Mouse (Mus musculus): ENCODE measurements around the gene Tmem266.
A peak's percentile ranks its signal among the peaks of the same experiment; 100 is the strongest.

Gene Tmem266

DNA sequence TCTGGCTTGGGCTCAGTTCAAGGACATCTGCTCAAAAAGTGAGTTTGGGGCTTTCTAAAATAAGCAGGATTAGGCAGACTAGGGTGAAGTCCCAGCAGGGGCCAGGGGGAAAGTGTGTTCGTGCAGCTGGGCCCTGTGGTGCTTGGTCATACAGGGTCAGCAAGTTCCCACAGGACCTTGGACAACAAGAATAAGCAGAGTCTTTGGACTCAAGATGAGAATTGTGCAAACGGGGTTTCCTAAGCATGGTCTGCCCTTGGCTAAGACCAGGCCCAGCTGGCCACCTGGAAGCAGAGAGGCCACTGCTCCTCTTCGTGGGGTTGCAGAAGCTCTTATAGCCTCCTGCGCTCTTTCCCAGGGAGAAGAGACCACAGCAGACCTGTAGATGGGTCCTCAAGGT, 77.5 kb downstream of the Tmem266 start:
- no peak for DNase-seq

DNA sequence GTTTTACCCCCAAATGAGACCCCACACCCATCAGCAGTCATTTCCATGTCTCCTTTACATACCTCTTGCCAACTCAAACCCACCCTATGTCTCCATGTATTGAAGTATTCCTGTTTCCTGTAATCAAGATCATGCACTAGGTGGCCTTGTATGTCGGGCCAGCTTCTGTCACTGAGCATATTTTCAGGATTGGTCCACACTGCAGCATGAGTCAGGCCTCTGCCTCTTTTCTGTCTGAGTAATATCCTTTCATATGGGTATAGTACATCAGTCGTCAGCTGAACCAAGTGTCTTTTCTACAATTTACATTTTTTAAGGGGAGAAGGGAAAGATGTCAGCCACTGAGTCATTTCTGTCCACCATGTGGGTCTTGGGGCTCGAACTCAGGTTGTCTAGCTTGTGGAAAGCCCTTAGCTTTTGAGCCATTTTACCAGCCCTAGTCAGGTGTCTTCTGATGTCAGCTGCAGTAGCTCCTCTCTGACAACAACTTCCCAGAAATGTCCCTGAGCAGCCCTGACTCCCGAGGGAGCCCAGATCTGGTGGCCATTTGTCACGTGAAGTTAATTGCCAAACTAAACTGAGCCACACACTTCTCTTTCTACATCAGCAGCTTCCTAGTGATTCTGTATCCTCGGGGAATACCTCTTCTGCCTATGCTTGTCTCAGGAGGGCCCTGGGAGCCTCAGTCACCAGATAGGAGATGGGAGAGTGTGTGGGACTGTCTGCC, 78.4 kb downstream of the Tmem266 start:
- no peak for DNase-seq

DNA sequence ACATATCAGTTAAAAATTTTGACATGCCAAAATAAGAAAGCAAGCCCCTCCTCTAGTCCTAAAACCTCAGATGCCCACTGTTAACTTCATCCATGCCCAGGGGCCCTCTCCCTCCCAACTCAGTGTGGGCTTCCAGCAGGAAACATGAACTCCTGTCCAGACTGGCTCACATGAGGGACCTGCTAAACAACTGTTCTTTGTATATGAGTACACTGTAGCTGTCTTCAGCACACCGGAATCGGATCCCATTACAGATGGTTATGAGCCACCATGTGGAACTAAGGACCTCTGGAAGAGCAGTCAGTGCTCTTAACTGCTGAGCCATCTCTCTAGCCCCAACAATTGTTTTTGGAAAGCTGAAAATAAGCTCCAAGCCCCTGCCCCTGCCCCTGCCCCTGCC, 80.1 kb downstream of the Tmem266 start:
- DNase-seq, result no peak

DNA sequence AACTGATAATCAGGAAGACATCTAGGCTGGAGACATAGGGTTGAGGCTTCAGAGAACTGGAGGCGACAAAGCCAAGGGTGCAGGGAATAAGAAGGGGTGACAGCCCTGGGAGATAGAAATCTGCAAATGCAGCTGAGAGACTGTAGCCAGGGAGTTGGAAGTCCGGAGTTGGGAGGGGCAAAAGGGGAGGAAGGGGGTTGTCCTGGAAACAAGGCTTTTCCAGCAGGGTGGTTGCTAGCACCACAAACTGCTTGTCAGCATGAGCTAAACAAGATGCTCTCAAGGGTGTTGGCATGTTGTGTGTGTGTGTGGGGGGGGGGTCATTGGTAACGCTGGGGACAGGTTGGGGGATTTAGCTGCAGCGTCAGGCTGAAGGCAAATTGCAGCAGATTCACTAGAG, 82.1 kb downstream of the Tmem266 start:
- DNase-seq, result no peak

DNA sequence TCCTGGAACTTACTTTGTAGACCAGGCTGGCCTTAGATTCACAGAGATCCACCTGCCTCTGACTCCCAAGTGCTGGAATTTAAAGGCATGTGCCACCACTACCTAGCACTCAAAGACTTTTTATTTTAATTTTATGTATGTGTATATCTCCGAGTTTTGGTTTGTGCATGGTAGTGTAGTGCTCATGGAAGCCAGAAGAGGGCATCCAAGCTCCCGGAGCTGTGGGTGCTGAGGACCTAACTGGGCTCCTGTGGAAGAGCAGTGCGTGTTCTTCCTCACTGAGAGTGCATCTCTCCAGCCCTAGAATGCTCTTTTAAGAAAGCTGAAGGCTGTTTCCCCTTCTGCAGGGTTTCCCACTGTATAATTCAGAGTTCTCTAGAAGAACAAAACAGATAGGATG, 83.1 kb downstream of the Tmem266 start:
- no peak for DNase-seq

DNA sequence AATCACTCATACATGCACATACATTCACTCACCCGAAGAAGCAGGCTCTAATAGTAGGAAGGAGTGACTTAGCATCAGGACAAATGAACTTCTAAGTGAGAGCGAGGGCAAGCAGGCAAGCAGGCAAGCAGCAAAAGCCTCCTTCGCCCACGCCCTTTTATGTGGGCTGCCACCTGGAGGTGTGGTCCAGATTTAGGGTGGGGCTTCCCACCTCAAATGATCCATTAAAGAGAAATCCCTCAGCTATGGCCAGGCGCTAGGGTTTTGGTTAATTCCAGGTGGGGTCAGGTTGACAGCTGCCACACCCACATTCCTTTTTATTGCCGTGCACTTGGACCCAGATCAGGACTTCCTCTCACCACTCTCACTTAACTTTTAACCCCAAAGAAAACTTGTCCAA, 83.7 kb downstream of the Tmem266 start:
- no peak for DNase-seq

DNA sequence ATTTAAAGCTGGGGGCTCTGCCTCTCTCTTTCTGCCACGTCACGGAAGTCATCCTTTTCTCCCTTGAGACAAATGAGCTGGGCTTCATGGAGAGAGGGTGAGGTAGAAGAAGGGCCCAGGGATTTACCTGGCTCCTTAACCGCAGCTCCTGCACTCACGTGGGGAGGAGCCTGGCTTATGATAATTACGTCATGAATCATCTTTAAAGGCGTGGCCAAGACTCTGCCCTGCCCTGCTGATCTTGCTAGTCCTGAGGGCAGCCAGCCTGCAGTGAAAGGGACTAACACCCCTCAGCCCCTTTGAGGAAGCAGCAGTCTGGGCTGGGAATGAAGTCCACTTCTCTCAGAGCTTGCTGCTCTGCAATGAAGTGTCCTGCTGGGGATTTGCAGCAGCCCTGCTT, 84.4 kb downstream of the Tmem266 start:
- DNase-seq, result no peak

DNA sequence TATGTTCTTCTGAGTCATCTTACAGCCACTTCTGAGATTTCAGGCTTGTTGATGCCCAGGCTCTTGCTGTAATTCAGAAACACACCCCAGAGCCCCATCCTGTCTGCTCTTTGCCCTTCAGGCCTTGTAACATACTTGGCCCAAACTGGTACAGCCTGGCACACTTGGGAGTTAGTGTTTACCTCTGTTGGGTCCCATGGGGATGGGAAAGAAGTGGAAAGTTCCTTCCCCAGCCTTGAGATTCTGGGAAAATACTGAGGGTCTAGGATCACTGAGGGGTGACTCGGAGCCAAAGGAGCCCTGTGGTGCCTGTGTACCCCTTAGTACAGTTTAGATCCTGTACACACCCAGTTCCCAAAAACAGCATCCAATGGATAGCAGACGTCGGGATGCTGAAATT, 95.1 kb downstream of the Tmem266 start:
- no peak for DNase-seq

DNA sequence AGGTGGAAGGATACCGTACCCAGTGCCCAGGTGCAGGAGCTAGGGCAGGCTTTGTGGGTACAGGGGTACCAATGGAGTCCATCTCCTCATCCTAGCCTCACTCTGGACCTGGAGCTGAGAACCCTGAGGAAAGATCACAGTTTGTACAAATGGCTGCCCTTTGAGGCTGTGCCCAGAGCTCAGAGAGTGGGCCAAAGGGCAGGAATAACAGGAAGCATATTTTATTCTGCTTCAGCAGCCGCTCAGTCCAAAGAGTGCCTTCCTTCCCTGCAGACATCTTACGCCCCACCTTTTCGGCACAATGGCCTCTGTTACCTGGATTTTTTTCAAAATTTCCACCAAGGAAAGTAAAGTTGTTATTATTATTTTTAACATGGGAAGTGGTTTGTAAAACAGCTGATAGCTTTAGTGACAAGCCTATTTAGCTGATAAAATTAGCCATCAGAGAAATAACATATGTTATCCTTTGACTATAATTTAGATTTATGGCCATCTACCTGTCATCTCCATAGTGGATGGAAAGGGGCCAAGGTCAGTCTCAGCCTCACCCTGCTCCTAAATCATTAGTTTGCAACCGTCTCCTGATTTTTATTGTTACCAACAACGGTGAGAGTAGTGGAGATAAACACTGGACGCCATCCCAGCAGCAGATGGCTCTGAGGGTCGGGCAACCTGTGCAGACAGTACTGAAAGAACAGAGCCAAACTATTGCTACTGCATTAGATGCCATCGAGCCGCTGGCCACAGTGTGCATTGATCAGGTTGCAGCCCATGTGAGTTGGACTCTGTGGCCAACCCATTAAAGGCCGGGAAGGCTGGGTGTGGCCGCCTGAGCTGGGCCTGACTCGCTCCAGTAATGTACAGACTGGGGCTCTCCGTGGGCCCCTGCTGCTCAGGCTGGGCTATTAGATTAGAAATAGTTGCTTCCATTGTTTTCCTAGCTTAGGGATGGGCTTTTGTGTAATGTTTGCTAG, 97.0 kb downstream of the Tmem266 start:
- DNase-seq, result no peak

DNA sequence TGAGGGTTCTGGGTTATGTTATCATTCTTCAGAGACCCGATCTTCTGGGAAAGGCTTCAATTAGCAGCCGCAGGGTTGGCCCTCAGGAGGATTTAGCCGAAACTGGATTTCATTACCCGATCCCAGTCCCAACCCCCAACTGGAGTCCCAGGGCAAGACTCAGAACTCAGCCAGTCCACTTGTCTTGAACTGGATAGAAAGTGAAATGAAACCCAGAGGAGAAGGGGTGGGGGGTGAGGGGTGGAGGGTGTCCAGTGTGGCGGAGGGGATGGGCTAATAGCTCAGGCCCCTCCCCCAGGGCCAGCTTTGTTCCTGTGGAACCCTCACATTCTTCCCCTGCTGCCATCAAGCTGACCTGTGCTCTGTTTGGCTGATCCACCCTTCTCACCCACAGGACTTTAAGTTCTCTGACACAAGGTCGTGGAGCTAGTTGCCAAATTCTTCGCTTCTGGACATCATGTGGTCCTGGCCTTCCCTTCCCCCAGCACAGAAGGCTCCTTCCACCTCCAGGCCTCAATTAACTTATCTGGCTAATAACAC, 98.6 kb downstream of the Tmem266 start:
- DNase-seq, result no peak

DNA sequence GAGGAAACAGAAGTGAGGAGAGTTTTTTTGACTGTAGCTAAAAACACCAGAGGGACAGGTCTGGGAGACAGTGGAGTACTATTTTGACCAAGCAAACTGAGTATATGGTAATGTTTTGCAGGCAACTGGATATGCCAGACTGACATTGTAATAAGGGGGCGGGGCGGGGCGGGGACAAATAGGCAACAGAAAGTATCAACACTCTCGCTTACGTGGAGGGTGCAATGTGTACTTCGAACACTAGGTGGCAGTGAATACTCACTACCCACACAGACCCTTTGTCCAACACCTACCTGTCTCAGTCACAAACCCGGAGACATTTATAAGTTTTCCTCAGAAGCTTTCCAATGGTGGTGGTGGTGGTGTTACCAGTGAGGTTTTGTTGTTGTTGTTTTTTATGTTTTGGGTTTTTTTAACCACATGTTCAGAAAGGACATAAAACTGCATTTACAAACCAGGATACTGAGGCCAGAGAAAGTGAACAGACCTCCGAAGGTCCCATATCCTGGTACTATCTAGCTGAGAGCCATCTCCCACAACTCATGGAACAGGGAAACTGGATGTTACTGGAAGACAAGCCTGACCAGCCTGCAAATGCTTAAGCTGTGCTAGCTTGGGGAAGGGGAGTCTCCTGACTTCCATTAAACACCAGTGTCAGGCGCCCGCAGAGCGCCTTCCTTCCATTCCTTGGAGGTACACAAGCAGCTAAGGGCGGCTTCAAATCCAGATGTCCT, 102.7 kb downstream of the Tmem266 start:
- DNase-seq, result peak; percentile 61

DNA sequence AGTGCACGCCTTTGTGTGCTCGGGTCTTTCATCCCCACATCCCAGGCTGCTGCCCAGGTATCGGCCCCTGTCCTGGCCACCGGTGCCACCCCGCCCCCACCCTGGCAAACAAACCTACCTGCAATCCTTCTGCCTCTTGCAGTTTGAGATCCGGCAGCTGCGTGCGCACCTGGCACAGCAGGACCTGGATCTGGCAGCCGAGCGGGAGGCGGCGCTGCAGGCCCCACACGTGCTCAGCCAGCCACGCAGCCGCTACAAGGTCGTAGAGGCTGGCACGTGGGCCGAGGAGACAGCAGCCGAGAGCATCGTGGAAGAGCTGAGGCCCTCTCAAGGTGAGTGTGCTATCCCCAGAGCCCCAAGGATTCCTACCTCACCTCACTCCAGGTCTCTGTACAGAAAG, 103.4 kb downstream of the Tmem266 start:
- no peak for DNase-seq

DNA sequence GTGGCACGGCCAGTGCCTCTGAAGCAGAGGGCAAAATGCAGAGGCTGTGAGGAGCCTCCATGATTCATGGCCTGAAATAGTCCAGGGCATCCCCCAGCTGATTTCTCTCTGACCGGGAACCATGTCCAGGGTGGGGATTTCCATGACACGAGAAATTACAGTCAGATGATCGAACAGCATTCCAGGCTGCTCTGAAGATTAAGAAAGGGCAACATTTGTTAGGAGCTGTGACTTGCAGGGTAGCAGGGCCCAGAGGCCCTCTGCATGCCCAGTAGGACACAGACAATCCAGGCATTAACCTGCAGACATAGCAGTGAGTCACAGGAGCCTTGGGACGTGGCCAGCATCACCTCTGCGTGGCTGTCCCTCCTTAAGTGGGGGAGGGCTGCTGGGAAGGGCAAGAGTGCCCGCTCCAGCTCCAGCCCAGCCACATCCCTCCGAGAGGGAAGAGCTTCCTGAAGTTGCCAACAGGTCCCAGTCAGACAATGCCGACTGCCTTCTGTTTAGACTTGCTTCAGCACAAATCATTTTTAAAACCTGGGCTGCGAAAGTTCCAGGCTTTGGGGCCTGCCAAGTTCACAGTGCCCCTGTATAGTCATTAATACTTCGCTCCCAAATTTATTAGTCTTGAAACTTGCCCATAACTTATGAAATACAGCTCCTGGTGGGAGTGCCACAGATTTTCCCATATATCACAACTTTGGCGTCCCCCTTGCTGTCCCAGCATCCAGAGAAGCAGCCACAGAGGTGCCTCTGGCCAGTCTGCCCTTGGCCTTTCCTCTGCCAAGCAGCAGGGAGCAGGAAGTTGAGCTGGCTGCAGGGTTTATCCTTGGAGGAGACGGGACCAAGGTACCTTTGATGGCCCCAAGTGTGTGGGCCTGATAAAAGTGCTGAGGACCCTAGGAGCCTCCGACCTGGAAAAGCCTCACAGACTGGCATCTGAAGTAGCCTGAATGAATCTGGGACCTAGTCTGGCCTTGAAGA, 105.9 kb downstream of the Tmem266 start:
- no peak for DNase-seq

DNA sequence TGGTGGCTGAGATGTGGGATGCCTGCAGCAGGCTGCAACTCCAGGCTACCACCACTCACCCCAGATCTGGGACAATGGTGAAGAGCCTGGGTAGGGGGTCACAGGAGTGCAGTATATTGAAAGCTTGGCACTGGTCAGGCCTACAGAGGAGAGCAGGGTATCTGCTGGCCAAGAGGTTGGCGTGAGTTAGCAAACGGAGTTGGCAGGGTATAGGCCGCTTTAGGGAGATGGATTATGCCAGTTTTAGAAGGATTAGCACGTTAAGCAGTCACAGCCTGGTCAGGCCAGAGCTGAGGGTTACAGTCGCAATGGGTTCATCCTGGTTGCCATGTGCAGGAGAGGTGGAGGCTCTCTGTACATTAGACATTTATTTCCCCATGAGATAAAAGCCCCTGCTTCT, 107.2 kb downstream of the Tmem266 start:
- DNase-seq, result no peak

DNA sequence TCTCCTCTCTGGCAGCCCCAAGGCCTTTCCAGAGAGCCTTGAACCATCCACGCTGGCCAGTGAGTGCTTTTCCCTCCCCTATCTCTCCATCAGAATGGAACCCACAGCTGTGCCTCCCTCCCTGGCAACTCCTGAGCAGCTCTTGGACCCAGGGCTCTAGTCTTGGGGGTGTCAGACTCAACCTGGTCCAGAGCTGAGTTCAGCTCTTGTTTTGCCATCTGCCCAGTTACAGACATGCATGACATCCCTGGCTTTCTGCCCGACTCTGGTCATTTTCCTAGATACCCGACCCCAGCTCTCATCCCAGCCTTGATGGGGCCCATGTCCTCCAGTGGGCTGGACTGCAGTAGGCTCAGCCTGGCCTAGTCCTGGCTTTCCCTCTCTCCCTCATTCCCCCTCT, 111.7 kb downstream of the Tmem266 start:
- no peak for DNase-seq

DNA sequence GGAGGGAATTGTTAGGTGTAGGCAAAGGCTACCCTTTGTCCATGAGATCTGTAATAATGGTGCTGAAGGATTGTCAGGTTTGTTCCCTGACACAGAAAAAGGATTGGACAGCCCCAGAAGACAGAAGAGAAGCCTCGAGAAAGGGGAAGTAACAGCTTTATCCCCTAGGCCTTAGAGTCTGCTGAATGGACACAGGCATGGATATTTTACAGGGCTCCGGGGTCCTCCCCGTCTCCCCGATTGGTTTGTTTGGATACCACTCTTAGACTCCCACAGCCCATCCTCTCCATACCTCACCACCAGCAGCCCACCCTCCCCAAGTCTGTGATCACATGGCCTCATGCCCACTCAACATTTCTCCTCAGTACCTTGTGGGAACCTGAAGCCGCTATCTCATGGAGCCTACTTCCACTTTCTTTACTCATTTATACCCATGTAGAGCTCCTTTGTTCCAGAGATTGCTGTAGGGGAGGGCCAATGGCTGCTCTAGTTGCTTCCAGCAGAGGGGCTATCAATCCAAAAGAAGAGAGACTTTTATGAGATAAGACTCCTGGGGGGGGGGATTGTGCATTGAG, 112.6 kb downstream of the Tmem266 start:
- no peak for DNase-seq

DNA sequence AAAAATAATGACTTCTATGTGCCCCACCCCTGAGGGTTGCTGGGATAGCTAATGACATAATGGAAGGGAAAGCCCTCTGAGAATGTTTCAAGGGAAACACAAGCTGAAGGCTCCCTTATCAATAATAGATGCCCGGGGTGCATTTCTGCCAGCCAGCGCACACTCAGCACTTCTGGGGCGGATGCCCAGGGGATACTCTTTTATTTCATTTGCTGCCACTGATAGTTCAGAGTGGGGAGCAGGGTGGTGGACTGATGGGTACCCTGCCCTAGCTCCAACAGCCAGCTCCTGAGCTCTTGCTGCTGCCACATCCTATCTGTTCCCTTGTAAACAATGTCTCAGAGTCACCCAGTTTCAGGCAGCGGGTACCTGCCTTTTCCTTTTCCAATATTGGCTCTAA, 120.8 kb downstream of the Tmem266 start:
- no peak for DNase-seq

DNA sequence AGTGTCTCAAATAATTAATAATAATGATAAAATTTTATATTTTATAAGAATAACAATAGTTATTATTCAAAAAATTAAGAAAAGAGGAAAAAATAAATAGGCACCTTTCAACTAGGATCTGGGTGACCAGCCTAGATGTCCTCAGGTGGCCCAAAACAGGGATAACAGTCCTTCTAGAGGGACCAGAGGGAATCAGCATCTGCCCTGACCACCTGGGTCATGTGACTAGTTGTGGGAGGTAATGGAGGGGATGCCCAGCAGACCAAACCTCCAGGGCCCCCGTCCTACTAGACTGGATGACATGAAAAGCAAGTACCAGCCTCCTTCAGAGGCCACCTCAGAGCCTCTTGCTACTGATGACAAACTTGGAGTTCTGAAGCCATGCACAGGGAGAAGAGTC, 122.4 kb downstream of the Tmem266 start:
- DNase-seq, result no peak

DNA sequence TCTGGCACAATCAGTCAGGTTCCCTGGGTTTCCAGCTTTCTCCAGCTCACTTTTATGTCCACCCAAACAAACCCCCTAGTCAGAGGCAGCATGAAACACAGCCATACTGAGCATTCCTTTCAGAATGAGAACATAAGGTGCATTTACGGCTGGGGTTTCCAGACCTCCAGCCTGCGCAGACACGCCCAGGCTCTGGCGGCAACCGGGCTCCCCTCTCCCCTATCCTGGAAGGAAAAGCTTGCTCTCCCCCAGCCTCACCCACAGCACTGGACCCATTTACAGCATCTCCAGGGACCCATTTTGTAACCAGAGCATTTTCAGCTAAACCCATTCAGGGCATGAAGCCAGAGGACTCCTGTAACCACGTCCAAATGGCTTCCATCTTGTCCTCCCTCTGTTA, 123.3 kb downstream of the Tmem266 start:
- no peak for DNase-seq

DNA sequence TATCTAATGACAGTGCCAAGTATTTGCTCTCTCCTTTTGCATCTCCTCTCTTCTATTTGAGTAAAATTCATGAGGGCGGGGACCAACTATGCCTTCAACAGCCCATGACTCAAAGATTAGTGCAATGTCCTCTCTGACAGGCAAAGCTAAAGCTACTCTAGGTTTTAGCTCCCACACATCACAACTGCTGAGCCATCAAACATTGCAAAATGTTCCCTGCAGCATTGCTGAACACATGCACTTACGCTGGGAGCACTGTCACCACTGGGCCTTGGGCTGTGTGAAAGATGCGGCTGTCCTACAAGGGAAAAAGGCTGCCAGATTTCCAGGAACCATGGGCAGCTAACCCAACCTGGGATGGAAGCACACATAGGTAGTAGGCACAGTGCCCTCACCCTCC, 124.7 kb downstream of the Tmem266 start:
- peak; percentile 19 for DNase-seq

DNA sequence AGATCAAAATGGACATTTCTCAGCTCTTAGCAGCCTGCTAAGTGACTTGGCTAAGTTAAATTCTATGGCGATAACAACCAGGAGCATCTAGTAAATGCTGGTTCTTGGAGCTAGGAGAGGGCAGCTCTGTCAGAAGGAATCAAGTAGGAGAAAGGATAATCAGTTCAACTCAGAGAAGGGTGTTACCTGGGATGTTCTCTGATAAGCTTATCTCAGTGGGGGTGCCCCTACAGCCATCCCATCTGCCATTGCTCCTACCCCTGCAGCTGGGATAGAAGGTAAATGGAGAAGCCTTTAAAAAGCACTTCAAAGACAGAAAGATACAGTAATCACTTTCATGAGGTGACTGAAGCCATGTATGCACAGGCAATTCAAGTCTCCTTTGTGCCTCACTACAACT, 126.2 kb downstream of the Tmem266 start:
- no peak for DNase-seq

DNA sequence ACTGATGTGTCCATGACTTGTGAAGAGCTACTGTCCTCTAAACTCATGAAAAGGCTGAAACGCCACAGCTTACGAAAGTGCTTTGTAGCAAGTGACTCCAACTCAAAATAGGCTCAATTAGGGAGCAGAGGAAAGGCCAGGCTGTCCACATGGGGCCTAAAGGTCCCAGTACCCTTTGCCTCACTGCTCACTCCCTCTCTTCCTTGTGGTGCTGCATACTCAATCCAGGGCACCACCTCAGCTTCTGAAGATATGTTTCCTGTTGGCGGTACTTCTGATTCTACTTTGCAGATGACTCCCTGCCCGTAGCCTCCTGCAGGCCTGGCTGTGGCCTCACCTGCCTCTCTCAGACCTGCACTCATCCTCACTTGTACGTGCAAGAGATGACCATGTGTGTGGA, 126.7 kb downstream of the Tmem266 start:
- no peak for DNase-seq

Data from layer of hippocampus, adult 9-11 months (tissue).